Mouse (Mus musculus) brain, embryonic 14.5 days (tissue): ENCODE results near the gene Timp2.

Source experiments
- CTCF ChIP-seq: fragments of 200-500 bp; IDR thresholded peaks from 2 replicates; pipeline ENCODE4 v1.5.1; 2012; ENCODE audit warnings: inconsistent platforms, mild to moderate bottlenecking, moderate library complexity, borderline replicate concordance; ENCODE audit not compliant: insufficient read depth, insufficient read length; ENCODE audit errors: extremely low read depth
- POLR2A ChIP-seq: fragments of 200-500 bp; IDR thresholded peaks from 2 replicates; pipeline ENCODE4 v1.6.1; 2012; ENCODE audit warnings: mild to moderate bottlenecking, inconsistent platforms, borderline replicate concordance; ENCODE audit not compliant: poor library complexity, insufficient read depth, insufficient read length, severe bottlenecking; ENCODE audit errors: extremely low read depth

DNA sequence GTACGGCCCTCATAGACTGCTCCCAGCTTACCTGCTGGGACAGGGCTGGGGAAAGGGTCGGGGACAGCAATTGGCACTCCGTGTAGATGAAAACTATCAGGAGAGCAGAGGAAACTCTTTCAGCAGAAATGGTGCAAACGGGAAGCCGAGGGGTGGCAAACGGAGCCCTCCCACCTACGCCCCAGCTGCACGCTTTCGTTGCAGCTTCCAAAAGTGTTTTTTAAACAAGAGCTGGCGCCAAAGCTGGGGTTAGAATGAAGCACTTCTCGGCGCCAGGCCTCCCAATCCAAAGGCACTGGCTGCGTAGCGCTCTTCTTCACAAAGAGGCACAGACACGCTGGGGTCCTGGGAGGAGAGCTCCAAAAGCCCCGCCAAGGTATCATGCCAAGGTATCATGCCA, 24.8 kb downstream of the Timp2 start:
- TF ChIP-seq CTCF (no peak), POLR2A (no peak)
